Mouse (Mus musculus): ENCODE results near the gene Plekha1.

Plekha1 gene

GRCm38 (mm10) chr7:130860721-130861142, 4.8 kb upstream of the Plekha1 start:
- DNase-seq, result peak; percentile 69 to 81

GRCm38 (mm10) chr7:130862501-130862900, 3.1 kb upstream of the Plekha1 start:
- peak; percentile 48 to 52 for DNase-seq

- DNase-seq, result peak; percentile 33 to 37
Observed at GRCm38 (mm10) chr7:130864711-130865110, 845 bp upstream of the Plekha1 start.

GRCm38 (mm10) chr7:130866640-130867039, 1.1 kb downstream of the Plekha1 start:
- no peak for DNase-seq

- DNase-seq, result peak in 1 of 2 experiments; percentile 29
Observed at GRCm38 (mm10) chr7:130867256-130867655, 1.7 kb downstream of the Plekha1 start.

- DNase-seq, result no peak
Observed at GRCm38 (mm10) chr7:130884161-130884560, 18.6 kb downstream of the Plekha1 start.

- DNase-seq, result no peak
Observed at GRCm38 (mm10) chr7:130886246-130886645, 20.7 kb downstream of the Plekha1 start.

GRCm38 (mm10) chr7:130887946-130888345, 22.4 kb downstream of the Plekha1 start:
- peak; percentile 49 to 54 for DNase-seq

GRCm38 (mm10) chr7:130890871-130891270, 25.3 kb downstream of the Plekha1 start:
- DNase-seq, result no peak

- DNase-seq, result no peak
Observed at GRCm38 (mm10) chr7:130892973-130893372, 27.4 kb downstream of the Plekha1 start.

GRCm38 (mm10) chr7:130894931-130895617, 29.5 kb downstream of the Plekha1 start:
- DNase-seq, result peak; percentile 28 to 39

GRCm38 (mm10) chr7:130895618-130895945, 30.0 kb downstream of the Plekha1 start:
- peak; percentile 12 to 24 for DNase-seq

GRCm38 (mm10) chr7:130896064-130896463, 30.5 kb downstream of the Plekha1 start:
- DNase-seq, result no peak

- no peak for DNase-seq
Observed at GRCm38 (mm10) chr7:130897201-130897600, 31.6 kb downstream of the Plekha1 start.

GRCm38 (mm10) chr7:130898373-130898772, 32.8 kb downstream of the Plekha1 start:
- DNase-seq, result peak; percentile 39 to 48

- no peak for DNase-seq
Observed at GRCm38 (mm10) chr7:130900233-130900848, 34.8 kb downstream of the Plekha1 start.

GRCm38 (mm10) chr7:130902929-130903328, 37.4 kb downstream of the Plekha1 start:
- no peak for DNase-seq

GRCm38 (mm10) chr7:130903505-130904074, 38.0 kb downstream of the Plekha1 start:
- no peak for DNase-seq

GRCm38 (mm10) chr7:130904571-130905365, 39.2 kb downstream of the Plekha1 start:
- no peak for DNase-seq

GRCm38 (mm10) chr7:130910841-130911240, 45.3 kb downstream of the Plekha1 start:
- no peak for DNase-seq

- DNase-seq, result peak; percentile 69 to 78
Observed at GRCm38 (mm10) chr7:130914693-130915363, 49.3 kb downstream of the Plekha1 start.

GRCm38 (mm10) chr7:130918260-130918659, 52.7 kb downstream of the Plekha1 start:
- no peak for DNase-seq

Data from cerebellum, postnatal 10 days (tissue).